ENCODE assay signal across 9 mouse cellular contexts in genomic region chr1:75662141-75662990, GRCm38 (mm10).
DNase-seq lines count a peak whose midpoint lies in the region; ATAC-seq lines count a peak whose summit lies in the region.
"Had no signal": no experiment of that assay in that cellular context is flagged by ENCODE, and none has a peak within 500 bp of the region (broad histone marks: within the 10 kb centered on the region; RNA-seq: fewer than 3 reads in every experiment).

No protein-coding gene starts in this region.

- H3K27me3 ChIP-seq in heart, embryonic 13.5 days (replicated peaks) = peaks cover 9% of the 10 kb centered on the region

- intact Hi-C loops in gastrocnemius, postnatal 36 days (cut with DNase I) = no loop called here
- intact Hi-C loops in gastrocnemius, postnatal 14 days (cut with DNase I; ENCODE audit: low total_unique reads) = no loop called here

- peak overlapping the region; percentile 59 for H3K4me2 ChIP-seq in heart, embryonic 13.5 days
- H3K4me2 ChIP-seq: neural tube, embryonic 13.5 days had no signal

- 0 out of 2 replicates have a peak overlapping the region, but pooled peaks have one; percentile 12 for H3K27ac ChIP-seq in heart, embryonic 13.5 days (replicated peaks)
- H3K27ac ChIP-seq: neural tube, embryonic 13.5 days had no signal

- no peak for ATAC-seq in heart, embryonic 13.5 days (ENCODE audit: extremely low read depth, insufficient number of reproducible peaks, low FRiP score, low TSS enrichment)

- no peaks in the 10 kb centered on the region for H3K36me3 ChIP-seq in heart, embryonic 13.5 days
- H3K36me3 ChIP-seq: neural tube, embryonic 13.5 days had no signal

- H3K4me1 ChIP-seq in heart, embryonic 13.5 days = peaks cover 15% of the 10 kb centered on the region

- H3K9me3 ChIP-seq in heart, embryonic 13.5 days = peaks cover 2% of the 10 kb centered on the region

- H3K4me3 ChIP-seq in heart, embryonic 13.5 days = peak overlapping the region; percentile 20
- H3K4me3 ChIP-seq: neural tube, embryonic 13.5 days had no signal

- peak; percentile 13 for DNase-seq in gastrocnemius, adult 18-20 months (ENCODE audit: low spot score)
- no peak for DNase-seq in gastrocnemius, postnatal 36 days
- DNase-seq in embryo, embryonic 10 days (ENCODE audit: low spot score) = peak; percentile 75
- DNase-seq in lung, postnatal 14 days = peak; percentile 14
- DNase-seq in testis, postnatal 14 days (ENCODE audit: low spot score) = no peak
- no peak for DNase-seq in gastrocnemius, postnatal 14 days
- DNase-seq in ovary, postnatal 36 days (ENCODE audit: low spot score) = no peak

- 0 out of 2 replicates have a peak overlapping the region, but pooled peaks have one; percentile 12 for H3K9ac ChIP-seq in heart, embryonic 13.5 days
- H3K9ac ChIP-seq: neural tube, embryonic 13.5 days had no signal

- WGBS in heart, embryonic 13.5 days = 16% methylated on average over 17 of the region's 17 CpGs

Comparison
In these comparisons a context has a peak if more than half of its experiments do, and no peak if none do; other contexts are left out.
1. DNase-seq: peak in gastrocnemius, adult 18-20 months (single experiment), embryo, embryonic 10 days (single experiment) and lung, postnatal 14 days (single experiment); none in gastrocnemius, postnatal 36 days (0 of 2), testis, postnatal 14 days (single experiment), gastrocnemius, postnatal 14 days (single experiment) and ovary, postnatal 36 days (single experiment).